Mouse (Mus musculus) limb, embryonic 11.5 days (tissue): ENCODE data around the gene Sphk1. TPM values are rescaled to one million over a fixed set of nuclear protein-coding genes. Genes with fewer than 3 reads are reported as not detected.

Experiments used
- ATAC-seq: fragments of 200-750 bp; cut with Nextera tagmentation; 2 replicates; pipeline ENCODE4 v1.8.0; 2017; ENCODE audit warnings: low read depth; ENCODE audit not compliant: insufficient number of reproducible peaks, low FRiP score, low TSS enrichment
- DNase-seq: peaks from one replicate; pipeline ENCODE4 v3.0.0-alpha.2; 2015; ENCODE audit warnings: low spot score
- H3K27ac ChIP-seq: fragments of 300-500 bp; sonication (generic); replicated peaks from 2 replicates; pipeline ENCODE4 v1.5.1; 2014; ENCODE audit warnings: low read depth, mild to moderate bottlenecking, low read length
- H3K27me3 ChIP-seq: fragments of 300-500 bp; sonication (generic); 2 replicates; pipeline ENCODE4 v1.6.1; 2014; ENCODE audit warnings: mild to moderate bottlenecking, low read length, mixed read lengths; ENCODE audit not compliant: control insufficient read depth, insufficient read depth
- H3K36me3 ChIP-seq: fragments of 300-500 bp; sonication (generic); 2 replicates; pipeline ENCODE4 v1.6.1; 2014; ENCODE audit warnings: mild to moderate bottlenecking, low read length, moderate library complexity, mixed read lengths; ENCODE audit not compliant: control insufficient read depth, insufficient read depth
- H3K4me1 ChIP-seq: fragments of 300-500 bp; sonication (generic); 2 replicates; pipeline ENCODE4 v1.6.1; 2014; ENCODE audit warnings: low read length, mixed read lengths; ENCODE audit not compliant: control insufficient read depth, insufficient read depth
- H3K4me2 ChIP-seq: fragments of 300-500 bp; sonication (generic); 2 replicates; pipeline ENCODE4 v1.6.1; 2014; ENCODE audit warnings: low read depth, mild to moderate bottlenecking, moderate library complexity; ENCODE audit not compliant: severe bottlenecking
- H3K4me3 ChIP-seq: fragments of 300-500 bp; sonication (generic); 2 replicates; pipeline ENCODE4 v1.5.1; 2014; ENCODE audit warnings: low read depth, low read length
- H3K9ac ChIP-seq: fragments of 300-500 bp; sonication (generic); 2 replicates; pipeline ENCODE4 v1.6.1; 2014; ENCODE audit warnings: mild to moderate bottlenecking, low read length
- H3K9me3 ChIP-seq: fragments of 300-500 bp; sonication (generic); 2 replicates; pipeline ENCODE4 v1.6.1; 2016; ENCODE audit warnings: low read length; ENCODE audit not compliant: control insufficient read depth
- WGBS: fragments of 180-500 bp; shearing (Covaris S2); extraction: QIAGEN DNeasy Blood & Tissue Kit; methylation state at CpG from one replicate; pipeline ENCODE4 v1.1.7; 2014; 5-methylcytosine and 5-hydroxymethylcytosine counted together
- polyA plus RNA-seq: library from polyadenylated mRNA; unstranded; fragments of >200 nt; fragmentation: Nextera tagmentation; extraction: Ambion mirVana; gene quantifications from 2 replicates; pipeline ENCODE4 v1.2.1, GENCODE M21; 2014

The Sphk1 gene
- polyA plus RNA-seq, 1 experiment from 2014 or later: 1.3 TPM

DNA sequence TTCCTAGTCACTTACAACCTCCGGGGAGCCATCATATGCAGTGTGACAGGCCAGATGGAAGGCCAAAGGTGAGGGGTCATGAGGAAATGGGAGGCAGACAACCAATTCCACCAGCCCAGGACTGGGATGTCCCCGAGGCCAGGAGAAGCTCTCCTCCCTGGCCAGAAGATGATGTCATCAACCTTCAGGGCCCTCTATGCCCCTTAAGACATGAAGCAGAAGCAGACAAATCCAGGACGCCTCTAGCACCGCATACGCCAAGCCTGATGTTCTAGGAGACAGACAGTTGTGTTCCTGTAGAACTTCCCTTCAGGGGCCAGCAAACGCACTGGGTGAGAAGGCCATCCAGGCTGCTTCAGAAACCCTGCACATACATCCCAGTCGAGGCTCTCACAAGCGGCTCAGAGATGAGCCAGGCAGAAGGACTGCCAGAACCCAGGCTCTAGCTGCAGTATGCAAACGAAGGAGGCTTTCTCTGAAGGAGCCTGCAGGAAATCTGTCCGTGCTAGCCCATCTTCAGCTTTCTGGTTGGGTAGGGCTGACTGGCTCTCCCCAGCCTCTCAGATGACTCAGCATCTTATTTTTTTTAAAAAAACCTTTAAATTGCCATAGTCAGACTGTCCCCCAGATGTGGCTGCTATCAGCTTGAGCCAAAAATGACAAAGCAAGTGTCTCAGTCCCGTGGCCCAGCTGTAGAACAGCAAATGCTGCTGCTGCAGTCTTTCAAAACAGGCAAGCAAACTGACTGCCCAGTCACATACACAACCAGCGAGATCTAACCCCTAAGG is 42.2 kb downstream of the Sphk1 start:
- H3K27me3 ChIP-seq: no peaks in the 10 kb centered on the region
- ATAC-seq: no peak
- H3K9me3 ChIP-seq: no peaks in the 10 kb centered on the region
- WGBS: 61% methylated on average over 12 of the region's 12 CpGs
- peaks cover 12% of the 10 kb centered on the region for H3K4me1 ChIP-seq
- H3K36me3 ChIP-seq: no peaks in the 10 kb centered on the region
- H3K9ac ChIP-seq: no peak overlapping the region
- no peak overlapping the region for H3K4me2 ChIP-seq
- H3K4me3 ChIP-seq: no peak overlapping the region
- no peak for DNase-seq
- 0 out of 2 replicates have a peak overlapping the region, but pooled peaks have one; percentile 3 for H3K27ac ChIP-seq

DNA sequence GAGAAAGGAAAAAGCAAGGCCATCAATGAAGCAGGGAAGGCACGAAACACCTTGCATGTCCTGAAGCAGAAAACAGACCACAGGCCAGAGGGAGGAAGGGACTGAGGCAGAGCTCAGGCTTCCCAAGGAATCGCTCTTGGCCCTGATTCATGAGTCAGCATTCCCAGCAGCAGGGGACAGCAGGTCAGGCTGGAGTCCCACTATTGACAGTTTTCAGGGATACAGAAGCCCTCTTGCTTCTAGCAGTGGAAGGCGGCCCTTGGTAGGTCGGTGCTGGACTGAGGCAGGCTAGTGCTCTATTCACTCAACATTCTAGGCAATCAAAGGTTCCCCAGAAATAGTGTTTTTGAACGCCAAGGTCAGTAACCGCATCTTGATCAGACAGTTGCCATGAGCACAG is 43.8 kb downstream of the Sphk1 start:
- DNase-seq (no peak), ATAC-seq (no peak)
- H3K4me3 ChIP-seq: no peak overlapping the region
- H3K9ac ChIP-seq: no peak overlapping the region
- H3K36me3 ChIP-seq: no peaks in the 10 kb centered on the region
- no peak overlapping the region for H3K4me2 ChIP-seq
- no peaks in the 10 kb centered on the region for H3K9me3 ChIP-seq
- no peak overlapping the region for H3K27ac ChIP-seq
- 62% methylated on average over 6 of the region's 6 CpGs for WGBS
- peaks cover 12% of the 10 kb centered on the region for H3K4me1 ChIP-seq
- H3K27me3 ChIP-seq: no peaks in the 10 kb centered on the region

- Histone ChIP-seq H3K9ac (no peak overlapping the region), H3K4me1 (peaks cover 14% of the 10 kb centered on the region), H3K4me3 (no peak overlapping the region), H3K36me3 (no peaks in the 10 kb centered on the region), H3K27me3 (no peaks in the 10 kb centered on the region), H3K4me2 (no peak overlapping the region), H3K9me3 (no peaks in the 10 kb centered on the region), H3K27ac (no peak overlapping the region)
- 61% methylated on average over 6 of the region's 6 CpGs for WGBS
- no peak for ATAC-seq
- no peak for DNase-seq
Observed at GRCm38 (mm10) chr11:116574982-116575381, 44.3 kb downstream of the Sphk1 start.

DNA sequence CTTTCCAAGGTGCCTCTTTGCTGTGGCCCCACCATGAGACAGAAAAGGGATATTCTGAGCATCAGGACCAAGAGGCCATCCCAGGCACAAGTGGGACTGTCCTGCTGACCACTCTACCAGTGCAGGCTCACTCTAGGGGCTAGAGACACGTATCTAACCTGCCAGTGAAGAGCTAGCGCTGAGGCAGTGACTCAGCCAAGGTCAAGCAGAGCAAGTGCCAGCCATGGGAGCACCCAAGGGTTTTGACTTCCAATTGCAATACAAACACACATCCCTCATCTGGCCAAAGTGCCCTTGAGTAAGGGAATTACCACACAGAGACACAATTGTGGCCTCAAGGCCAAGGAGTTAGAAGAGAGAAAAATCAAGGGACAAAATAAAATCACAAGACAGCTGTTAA is 44.7 kb downstream of the Sphk1 start:
- no peak overlapping the region for H3K4me3 ChIP-seq
- H3K4me1 ChIP-seq: peaks cover 18% of the 10 kb centered on the region
- 87% methylated on average over 2 of the region's 2 CpGs for WGBS
- H3K27ac ChIP-seq: no peak overlapping the region
- ATAC-seq (no peak), DNase-seq (no peak)
- no peak overlapping the region for H3K4me2 ChIP-seq
- H3K9ac ChIP-seq: no peak overlapping the region
- H3K36me3 ChIP-seq: no peaks in the 10 kb centered on the region
- H3K27me3 ChIP-seq: no peaks in the 10 kb centered on the region
- no peaks in the 10 kb centered on the region for H3K9me3 ChIP-seq

DNA sequence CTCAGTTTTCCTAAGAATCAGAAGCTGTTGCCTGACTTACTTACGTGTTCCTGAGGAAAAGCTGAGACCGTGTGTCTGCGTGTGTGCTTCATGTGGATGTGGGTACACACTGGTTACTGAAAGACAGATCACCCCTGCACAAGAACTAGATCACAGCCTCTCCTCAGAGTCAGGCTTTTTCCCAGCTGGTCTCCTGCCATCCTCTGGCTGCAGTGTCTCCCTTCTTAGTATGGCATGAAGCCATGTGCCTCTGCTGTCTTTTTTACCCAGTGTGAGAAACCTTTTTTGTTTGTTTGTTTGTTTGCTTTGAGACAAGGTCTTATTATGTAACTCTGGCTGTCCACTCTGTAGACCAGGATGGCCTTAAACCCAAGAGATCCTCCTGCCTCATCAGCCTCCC is 48.6 kb downstream of the Sphk1 start:
- Histone ChIP-seq H3K9me3 (no peaks in the 10 kb centered on the region), H3K36me3 (no peaks in the 10 kb centered on the region), H3K4me3 (no peak overlapping the region), H3K27ac (no peak overlapping the region), H3K27me3 (no peaks in the 10 kb centered on the region), H3K4me2 (no peak overlapping the region), H3K9ac (no peak overlapping the region), H3K4me1 (peaks cover 8% of the 10 kb centered on the region; the same call in 1 of the 2 replicates)
- 94% methylated on average over 3 of the region's 3 CpGs for WGBS
- ATAC-seq (no peak), DNase-seq (no peak)

GRCm38 (mm10) chr11:116580031-116580652 is 49.4 kb downstream of the Sphk1 start:
- ATAC-seq: no peak
- Histone ChIP-seq H3K27me3 (no peaks in the 10 kb centered on the region), H3K27ac (no peak overlapping the region), H3K4me3 (peak overlapping the region; percentile 91), H3K4me2 (peak overlapping the region; percentile 80), H3K36me3 (no peaks in the 10 kb centered on the region), H3K9ac (peak overlapping the region; percentile 91), H3K9me3 (no peaks in the 10 kb centered on the region), H3K4me1 (peaks cover 8% of the 10 kb centered on the region; the same call in 1 of the 2 replicates)
- no peak for DNase-seq
- WGBS: 25% methylated on average over 10 of the region's 10 CpGs

DNA sequence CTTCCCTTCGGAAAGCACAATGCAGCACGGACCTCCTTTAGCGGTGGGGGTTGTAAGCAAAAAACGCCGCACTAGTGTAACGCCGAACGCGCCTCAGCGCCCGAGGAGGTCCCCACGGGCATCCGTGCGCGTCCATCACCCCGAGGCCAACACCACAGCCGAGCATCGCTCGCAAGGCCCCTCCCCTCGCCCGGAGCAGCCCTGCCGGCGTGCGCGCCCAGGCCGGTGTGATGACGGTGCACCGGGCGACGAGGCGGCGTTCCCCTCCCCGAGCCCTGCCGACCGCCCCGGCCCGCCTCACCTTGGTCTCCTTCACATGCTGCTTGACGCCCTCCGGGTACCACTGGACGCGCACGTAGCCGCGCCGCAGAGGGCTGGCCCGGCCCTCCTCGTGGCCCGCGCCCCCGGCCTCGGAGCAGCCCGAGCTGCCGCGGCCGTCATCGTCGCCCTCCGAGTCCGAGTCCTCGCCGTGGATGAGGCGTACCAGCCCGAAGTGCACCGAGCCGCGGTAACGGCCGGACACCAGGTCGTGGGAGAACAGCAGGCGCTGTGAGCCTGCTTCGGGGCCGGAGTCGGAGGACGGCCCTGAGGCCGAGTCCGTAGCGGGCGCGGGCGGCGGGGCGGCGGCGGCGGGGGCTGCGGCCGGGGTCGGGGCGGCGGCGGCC is 50.1 kb downstream of the Sphk1 start:
- Histone ChIP-seq H3K36me3 (no peaks in the 10 kb centered on the region), H3K4me3 (peak overlapping the region; percentile 91), H3K4me1 (peaks cover 8% of the 10 kb centered on the region; the same call in 1 of the 2 replicates), H3K27ac (peak overlapping the region; percentile 59), H3K9ac (peak overlapping the region; percentile 91), H3K9me3 (no peaks in the 10 kb centered on the region), H3K4me2 (peak overlapping the region; percentile 80), H3K27me3 (no peaks in the 10 kb centered on the region)
- under 1% methylated on average over 62 of the region's 91 CpGs for WGBS
- peak; percentile 70 for DNase-seq
- peak; percentile 71 for ATAC-seq

DNA sequence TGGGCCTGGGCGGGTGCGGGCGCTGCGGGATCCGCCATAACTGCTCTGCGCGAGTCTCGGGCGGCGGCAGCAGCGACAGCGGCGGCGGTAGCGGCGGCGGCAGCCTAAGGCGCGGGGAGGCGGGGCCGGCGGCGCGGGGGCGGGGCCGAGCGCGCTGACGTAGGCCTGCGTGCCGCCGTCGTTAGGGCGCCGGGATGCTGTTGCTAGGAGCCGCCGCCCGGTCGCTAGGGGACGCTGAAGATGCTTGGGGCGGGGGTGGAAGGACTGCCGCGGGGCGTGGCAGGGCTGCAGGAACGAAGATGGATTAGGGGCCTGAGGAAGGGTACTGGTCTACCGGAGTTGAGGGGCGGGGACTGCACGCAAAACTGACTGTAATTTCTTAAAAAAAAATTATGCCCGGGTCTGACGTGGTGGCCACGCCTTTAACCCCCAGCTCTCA is 50.7 kb downstream of the Sphk1 start, which contains the start of gene Ube2o:
Ube2o (minus strand) TSS at position 72 of the 439 bp plus-strand sequence.
- peak; percentile 87 for DNase-seq
- peak within 1 kb of the TSS; percentile 80 for H3K4me2 ChIP-seq
- H3K36me3 ChIP-seq: no peaks in the 10 kb centered on the region
- H3K9ac ChIP-seq: peak within 1 kb of the TSS; percentile 91
- under 1% methylated on average over 50 of the region's 51 CpGs for WGBS
- H3K4me1 ChIP-seq: peaks cover 6% of the 10 kb centered on the region; the same call in 1 of the 2 replicates
- no peaks in the 10 kb centered on the region for H3K27me3 ChIP-seq
- peak; percentile 82 for ATAC-seq
- peak within 1 kb of the TSS; percentile 91 for H3K4me3 ChIP-seq
- H3K27ac ChIP-seq: peak within 1 kb of the TSS; percentile 59
- no peaks in the 10 kb centered on the region for H3K9me3 ChIP-seq
